Mouse (Mus musculus): ENCODE measurements around the gene Cyp2w1. TPM values are rescaled to one million over a fixed set of nuclear protein-coding genes. Genes with fewer than 3 reads are reported as not detected.

Cyp2w1 gene
- polyA plus RNA-seq, 1 experiment from 2014 or later, result 18.1 TPM

GRCm38 (mm10) chr5:139370336-139370735 is 17.9 kb downstream of the Cyp2w1 start:
- Histone ChIP-seq H3K36me3 (ENCODE audit: control insufficient read depth, insufficient read depth) (no peaks in the 10 kb centered on the region; the same call in 1 of the 2 replicates), H3K27me3 (replicated peaks; ENCODE audit: control insufficient read depth, insufficient read depth, low read length) (no peaks in the 10 kb centered on the region), H3K27ac (ENCODE audit: low read depth, low read length) (no peak overlapping the region), H3K4me3 (ENCODE audit: low read depth, low read length) (no peak overlapping the region), H3K9me3 (ENCODE audit: control insufficient read depth) (no peaks in the 10 kb centered on the region), H3K9ac (ENCODE audit: low read depth, low read length) (no peak overlapping the region), H3K4me2 (replicated peaks; ENCODE audit: low read depth) (no peak overlapping the region), H3K4me1 (replicated peaks; ENCODE audit: control insufficient read depth, insufficient read depth, low read length) (0 out of 2 replicates have a peak, but pooled peaks cover 5% of the 10 kb centered on the region)
- WGBS, result 88% methylated on average over 6 of the region's 6 CpGs
- no peak for ATAC-seq
- TF ChIP-seq CTCF (IDR thresholded peaks at IDR 0.05; ENCODE audit: low read depth), result no peak

GRCm38 (mm10) chr5:139371118-139371517 is 18.7 kb downstream of the Cyp2w1 start:
- ATAC-seq, result no peak
- peak overlapping the region; percentile 83 for H3K4me2 ChIP-seq (replicated peaks; ENCODE audit: low read depth)
- H3K9ac ChIP-seq (ENCODE audit: low read depth, low read length), result no peak overlapping the region; the same call in 1 of the 2 replicates
- H3K27ac ChIP-seq (ENCODE audit: low read depth, low read length), result no peak overlapping the region
- peak overlapping the region; percentile 66 for H3K4me3 ChIP-seq (ENCODE audit: low read depth, low read length)
- TF ChIP-seq CTCF (IDR thresholded peaks at IDR 0.05; ENCODE audit: low read depth), result no peak
- no peaks in the 10 kb centered on the region for H3K27me3 ChIP-seq (replicated peaks; ENCODE audit: control insufficient read depth, insufficient read depth, low read length)
- 0 out of 2 replicates have a peak, but pooled peaks cover 5% of the 10 kb centered on the region for H3K4me1 ChIP-seq (replicated peaks; ENCODE audit: control insufficient read depth, insufficient read depth, low read length)
- H3K36me3 ChIP-seq (ENCODE audit: control insufficient read depth, insufficient read depth), result no peaks in the 10 kb centered on the region; the same call in 1 of the 2 replicates
- no peaks in the 10 kb centered on the region for H3K9me3 ChIP-seq (ENCODE audit: control insufficient read depth)
- WGBS, result 69% methylated on average over 5 of the region's 5 CpGs

GRCm38 (mm10) chr5:139371631-139372401 is 19.4 kb downstream of the Cyp2w1 start:
- ATAC-seq, result peak; percentile 87
- Histone ChIP-seq H3K4me1 (replicated peaks; ENCODE audit: control insufficient read depth, insufficient read depth, low read length) (0 out of 2 replicates have a peak, but pooled peaks cover 5% of the 10 kb centered on the region), H3K36me3 (ENCODE audit: control insufficient read depth, insufficient read depth) (no peaks in the 10 kb centered on the region; the same call in 1 of the 2 replicates), H3K4me3 (ENCODE audit: low read depth, low read length) (peak overlapping the region; percentile 66), H3K27me3 (replicated peaks; ENCODE audit: control insufficient read depth, insufficient read depth, low read length) (no peaks in the 10 kb centered on the region), H3K9me3 (ENCODE audit: control insufficient read depth) (no peaks in the 10 kb centered on the region), H3K9ac (ENCODE audit: low read depth, low read length) (peak overlapping the region; percentile 94), H3K27ac (ENCODE audit: low read depth, low read length) (peak overlapping the region; percentile 87), H3K4me2 (replicated peaks; ENCODE audit: low read depth) (peak overlapping the region; percentile 83)
- under 1% methylated on average over 39 of the region's 39 CpGs for whole genome bisulfite sequencing
- peak; percentile 50 for TF ChIP-seq CTCF (IDR thresholded peaks at IDR 0.05; ENCODE audit: low read depth)

- no peak for TF ChIP-seq CTCF (IDR thresholded peaks at IDR 0.05; ENCODE audit: low read depth)
- no peak for ATAC-seq
- Histone ChIP-seq H3K36me3 (ENCODE audit: control insufficient read depth, insufficient read depth) (no peaks in the 10 kb centered on the region; the same call in 1 of the 2 replicates), H3K27ac (ENCODE audit: low read depth, low read length) (no peak overlapping the region), H3K4me3 (ENCODE audit: low read depth, low read length) (no peak overlapping the region), H3K9ac (ENCODE audit: low read depth, low read length) (no peak overlapping the region), H3K4me1 (replicated peaks; ENCODE audit: control insufficient read depth, insufficient read depth, low read length) (0 out of 2 replicates have a peak, but pooled peaks cover 5% of the 10 kb centered on the region), H3K9me3 (ENCODE audit: control insufficient read depth) (no peaks in the 10 kb centered on the region), H3K27me3 (replicated peaks; ENCODE audit: control insufficient read depth, insufficient read depth, low read length) (no peaks in the 10 kb centered on the region), H3K4me2 (replicated peaks; ENCODE audit: low read depth) (no peak overlapping the region)
- 84% methylated on average over 3 of the region's 3 CpGs for WGBS
Measured at GRCm38 (mm10) chr5:139373126-139373525, 20.7 kb downstream of the Cyp2w1 start.

- Histone ChIP-seq H3K9ac (ENCODE audit: low read depth, low read length) (no peak overlapping the region), H3K36me3 (ENCODE audit: control insufficient read depth, insufficient read depth) (no peaks in the 10 kb centered on the region; the same call in 1 of the 2 replicates), H3K4me1 (replicated peaks; ENCODE audit: control insufficient read depth, insufficient read depth, low read length) (peaks cover 7% of the 10 kb centered on the region; the same call in 1 of the 2 replicates), H3K27me3 (replicated peaks; ENCODE audit: control insufficient read depth, insufficient read depth, low read length) (no peaks in the 10 kb centered on the region), H3K4me2 (replicated peaks; ENCODE audit: low read depth) (no peak overlapping the region), H3K9me3 (ENCODE audit: control insufficient read depth) (no peaks in the 10 kb centered on the region), H3K4me3 (ENCODE audit: low read depth, low read length) (no peak overlapping the region), H3K27ac (ENCODE audit: low read depth, low read length) (no peak overlapping the region)
- WGBS, result 55% methylated on average over 6 of the region's 6 CpGs
- no peak for TF ChIP-seq CTCF (IDR thresholded peaks at IDR 0.05; ENCODE audit: low read depth)
- no peak for ATAC-seq
Measured at GRCm38 (mm10) chr5:139373889-139374444, 21.6 kb downstream of the Cyp2w1 start.

DNA sequence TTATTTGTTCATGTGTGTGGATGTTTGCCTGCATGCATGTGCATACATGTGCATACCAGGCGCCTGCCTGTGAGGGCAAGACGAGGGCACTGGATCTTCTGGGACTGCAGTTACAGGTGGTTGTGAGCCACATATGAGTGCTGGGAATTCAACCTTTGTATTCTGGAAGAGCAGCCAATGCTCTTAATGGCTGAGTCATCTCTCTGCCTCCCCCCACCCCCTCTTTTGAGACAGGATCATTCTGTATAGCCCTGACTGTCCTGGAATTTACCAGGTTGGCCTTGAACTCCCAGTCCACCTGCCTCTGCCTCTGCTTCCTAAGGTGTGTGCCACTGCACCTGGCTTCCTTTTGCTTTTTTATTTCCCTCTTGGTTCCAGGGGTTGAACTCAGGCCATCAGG is 22.4 kb downstream of the Cyp2w1 start:
- Histone ChIP-seq H3K27ac (ENCODE audit: low read depth, low read length) (no peak overlapping the region), H3K36me3 (ENCODE audit: control insufficient read depth, insufficient read depth) (no peaks in the 10 kb centered on the region; the same call in 1 of the 2 replicates), H3K4me3 (ENCODE audit: low read depth, low read length) (no peak overlapping the region), H3K4me1 (replicated peaks; ENCODE audit: control insufficient read depth, insufficient read depth, low read length) (peaks cover 15% of the 10 kb centered on the region; the same call in 1 of the 2 replicates), H3K9me3 (ENCODE audit: control insufficient read depth) (no peaks in the 10 kb centered on the region), H3K27me3 (replicated peaks; ENCODE audit: control insufficient read depth, insufficient read depth, low read length) (no peaks in the 10 kb centered on the region), H3K9ac (ENCODE audit: low read depth, low read length) (no peak overlapping the region), H3K4me2 (replicated peaks; ENCODE audit: low read depth) (no peak overlapping the region)
- no peak for ATAC-seq
- 78% methylated on average over 2 of the region's 2 CpGs for WGBS
- no peak for TF ChIP-seq CTCF (IDR thresholded peaks at IDR 0.05; ENCODE audit: low read depth)
